In the genomic region with DNA sequence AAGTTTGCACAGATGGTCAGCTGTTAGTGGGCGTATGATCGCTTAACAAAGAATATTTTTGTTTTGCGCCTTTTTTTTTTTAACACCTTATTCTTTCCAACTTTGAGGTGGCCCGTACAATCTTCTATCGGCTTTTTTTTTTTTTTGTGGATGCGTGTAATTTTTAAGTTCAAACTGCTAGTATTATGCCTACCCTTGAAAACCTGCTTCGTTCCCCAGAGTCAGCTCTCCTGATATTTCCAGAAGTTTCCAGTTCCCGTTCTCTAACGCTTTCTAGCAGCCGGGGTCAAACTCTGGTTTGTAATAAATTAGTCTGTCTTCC, we compare ENCODE assay signal across 7 mouse cellular contexts. TPM values are rescaled to one million over a fixed set of nuclear protein-coding genes. Genes with fewer than 3 reads are reported as not detected.
A peak's percentile ranks its signal among the peaks of the same experiment; 100 is the strongest.
DNase-seq lines count a peak whose midpoint lies in the region; ATAC-seq and TF ChIP-seq lines count a peak whose summit lies in the region.

No protein-coding gene starts in this region.

- H3K4me1 ChIP-seq in megakaryocyte, embryonic 14.5 days, result peaks cover 30% of the 10 kb centered on the region
- H3K4me1 ChIP-seq in forebrain, embryonic 11.5 days (replicated peaks; ENCODE audit: control insufficient read depth, insufficient read depth, low read length), result peaks cover 7% of the 10 kb centered on the region; the same call in 1 of the 2 replicates
- H3K4me1 ChIP-seq in limb, embryonic 12.5 days (replicated peaks), result peaks cover 18% of the 10 kb centered on the region
- peaks cover 6% of the 10 kb centered on the region; the same call in 1 of the 2 replicates for H3K4me1 ChIP-seq in small intestine, adult 2 months (ENCODE audit: control insufficient read depth, insufficient read depth, insufficient read length, low read length)

- H3K9me3 ChIP-seq in megakaryocyte, embryonic 14.5 days, result no peaks in the 10 kb centered on the region
- no peaks in the 10 kb centered on the region for H3K9me3 ChIP-seq in forebrain, embryonic 11.5 days (ENCODE audit: control insufficient read depth, low read length)
- no peaks in the 10 kb centered on the region for H3K9me3 ChIP-seq in limb, embryonic 12.5 days

- H3K36me3 ChIP-seq in megakaryocyte, embryonic 14.5 days (replicated peaks; ENCODE audit: low read length), result peaks cover 18% of the 10 kb centered on the region
- no peaks in the 10 kb centered on the region for H3K36me3 ChIP-seq in forebrain, embryonic 11.5 days (ENCODE audit: control insufficient read depth, insufficient read depth, low read length)
- peaks cover 6% of the 10 kb centered on the region; the same call in 1 of the 2 replicates for H3K36me3 ChIP-seq in limb, embryonic 12.5 days
- peaks cover 4% of the 10 kb centered on the region; the same call in 1 of the 2 replicates for H3K36me3 ChIP-seq in small intestine, adult 2 months (ENCODE audit: control insufficient read depth, insufficient read depth, low read length)

- H3K4me2 ChIP-seq in forebrain, embryonic 11.5 days (ENCODE audit: low read depth, low read length, severe bottlenecking), result peak overlapping the region; percentile 83
- peak overlapping the region; percentile 74 for H3K4me2 ChIP-seq in limb, embryonic 12.5 days

- no peak for ATAC-seq in megakaryocyte, adult 5-6 weeks (ENCODE audit: poor library complexity, severe bottlenecking)
- ATAC-seq in forebrain, embryonic 11.5 days (replicated peaks; ENCODE audit: low FRiP score), result no peak
- no peak for ATAC-seq in limb, embryonic 12.5 days (ENCODE audit: insufficient number of reproducible peaks, insufficient read depth, low FRiP score, low TSS enrichment, low read depth)

- TF ChIP-seq CTCF in small intestine, adult 2 months (IDR thresholded peaks at IDR 0.05; ENCODE audit: extremely low read depth, insufficient read length, insufficient replicate concordance, low read depth, low read length), result no peak

- no peaks in the 10 kb centered on the region for H3K27me3 ChIP-seq in megakaryocyte, embryonic 14.5 days (replicated peaks)
- H3K27me3 ChIP-seq in forebrain, embryonic 11.5 days (ENCODE audit: control insufficient read depth, insufficient read depth, low read length), result no peaks in the 10 kb centered on the region
- no peaks in the 10 kb centered on the region for H3K27me3 ChIP-seq in limb, embryonic 12.5 days
- no peaks in the 10 kb centered on the region for H3K27me3 ChIP-seq in small intestine, adult 2 months (ENCODE audit: control insufficient read depth, insufficient read depth, low read length)

- peak overlapping the region; percentile 31 for H3K27ac ChIP-seq in forebrain, embryonic 11.5 days (ENCODE audit: low read depth, low read length)
- peak overlapping the region; percentile 82 for H3K27ac ChIP-seq in limb, embryonic 12.5 days
- peak overlapping the region; percentile 95 for H3K27ac ChIP-seq in small intestine, adult 2 months (ENCODE audit: insufficient read depth, low read depth, low read length)

- TF ChIP-seq POLR2A in small intestine, adult 2 months (IDR thresholded peaks at IDR 0.05; ENCODE audit: low read depth, low read length), result no peak

- peak overlapping the region; percentile 96 for H3K4me3 ChIP-seq in megakaryocyte, embryonic 14.5 days (replicated peaks)
- peak overlapping the region; percentile 91 for H3K4me3 ChIP-seq in forebrain, embryonic 11.5 days (ENCODE audit: low read depth, low read length)
- peak overlapping the region; percentile 84 for H3K4me3 ChIP-seq in limb, embryonic 12.5 days (replicated peaks)
- H3K4me3 ChIP-seq in small intestine, adult 2 months (ENCODE audit: low read depth, low read length), result peak overlapping the region; percentile 87

- peak overlapping the region; percentile 13; the same call in 1 of the 2 replicates for H3K9ac ChIP-seq in forebrain, embryonic 11.5 days (ENCODE audit: low read length)
- H3K9ac ChIP-seq in limb, embryonic 12.5 days (replicated peaks), result peak overlapping the region; percentile 38; the same call in 1 of the 2 replicates

- DNase-seq in forebrain, embryonic 11.5 days (ENCODE audit: low spot score), result no peak
- no peak for DNase-seq in thymus, postnatal 0 days (ENCODE audit: low spot score)
- no peak for DNase-seq in Muller cell, postnatal 12 days (ENCODE audit: inconsistent ontology term)

- 2% methylated on average over 10 of the region's 10 CpGs for WGBS in forebrain, embryonic 11.5 days
- under 1% methylated on average over 10 of the region's 10 CpGs for WGBS in limb, embryonic 12.5 days
- WGBS in small intestine, adult 2 months, result under 1% methylated on average over 10 of the region's 10 CpGs

RNA-seq across cellular contexts. Expression of gene Hivep1, which starts 1.0 kb away (rescaled TPM):
- polyA plus RNA-seq in megakaryocyte, embryonic 14.5 days (2012; ENCODE audit: insufficient read depth, low replicate concordance), result 38.2 and 122 TPM in 2 replicates
- 35.4 and 50.6 TPM in 2 replicates for total RNA-seq in megakaryocyte, adult 5-6 weeks (2015)
- 8.0 and 16.3 TPM in 2 replicates for total RNA-seq in megakaryocyte, adult 5-6 weeks (2017)
- 13.2 and 16.5 TPM in 2 replicates for polyA plus RNA-seq in forebrain, embryonic 11.5 days (2014; fragmentation: Nextera tagmentation; extraction: Ambion mirVana)
- 12.9 and 13.2 TPM in 2 replicates for polyA plus RNA-seq in limb, embryonic 12.5 days (2016; fragmentation: Nextera tagmentation; extraction: Ambion mirVana)
- polyA plus RNA-seq in small intestine, adult 2 months (2012; rRNA removed), result 14.5 and 27.9 TPM in 2 replicates
- 8.3 and 12.2 TPM in 2 replicates for polyA plus RNA-seq in thymus, postnatal 0 days (2015; fragmentation: Nextera tagmentation; extraction: Ambion mirVana)

Comparison
In these comparisons a context has a peak if more than half of its experiments do, and no peak if none do; other contexts are left out.
1. H3K27ac ChIP-seq: peak in every context shown above with its lines; median percentile 95 in small intestine, adult 2 months; 82 in limb, embryonic 12.5 days; 31 in forebrain, embryonic 11.5 days.